Mouse (Mus musculus) lung, embryonic 14.5 days (tissue): ENCODE measurements around the gene Trpv3. TPM values are rescaled to one million over a fixed set of nuclear protein-coding genes. Genes with fewer than 3 reads are reported as not detected.

Experiments
- ATAC-seq: fragments of 200-750 bp; cut with Nextera tagmentation; 2 replicates; pipeline ENCODE4 v1.8.0; 2017; ENCODE audit warnings: mild to moderate bottlenecking, moderate TSS enrichment, moderate library complexity; ENCODE audit not compliant: insufficient read depth
- DNase-seq: peaks from one replicate; pipeline ENCODE4 v3.0.0-alpha.2; 2015
- H3K27ac ChIP-seq: fragments of 300-500 bp; sonication (generic); 2 replicates; pipeline ENCODE4 v1.5.1; 2014; ENCODE audit warnings: low read depth, mild to moderate bottlenecking, moderate library complexity
- H3K27me3 ChIP-seq: fragments of 300-500 bp; sonication (generic); 2 replicates; pipeline ENCODE4 v1.6.1; 2014; ENCODE audit warnings: low read length, control low read depth; ENCODE audit not compliant: insufficient read depth
- H3K36me3 ChIP-seq: fragments of 300-500 bp; sonication (generic); 2 replicates; pipeline ENCODE4 v1.6.1; 2014; ENCODE audit warnings: control low read depth; ENCODE audit not compliant: insufficient read depth
- H3K4me1 ChIP-seq: fragments of 300-500 bp; sonication (generic); 2 replicates; pipeline ENCODE4 v1.6.1; 2014; ENCODE audit warnings: antibody characterized with exemption, control low read depth; ENCODE audit not compliant: insufficient read depth
- H3K4me2 ChIP-seq: fragments of 300-500 bp; sonication (generic); 2 replicates; pipeline ENCODE4 v1.6.1; 2014; ENCODE audit warnings: mild to moderate bottlenecking
- H3K4me3 ChIP-seq: fragments of 300-500 bp; sonication (generic); 2 replicates; pipeline ENCODE4 v1.5.1; 2014; ENCODE audit warnings: low read depth, low read length
- H3K9ac ChIP-seq: fragments of 300-500 bp; sonication (generic); 2 replicates; pipeline ENCODE4 v1.6.1; 2014
- H3K9me3 ChIP-seq: fragments of 300-500 bp; sonication (generic); 2 replicates; pipeline ENCODE4 v1.6.1; 2016; ENCODE audit warnings: low read depth, low read length, control low read depth
- CTCF ChIP-seq: IDR thresholded peaks from 2 replicates; pipeline ENCODE4 v1.5.1; 2016; ENCODE audit warnings: antibody characterized with exemption, low read depth
- WGBS: fragments of 180-500 bp; shearing (Covaris S2); extraction: QIAGEN DNeasy Blood & Tissue Kit; methylation state at CpG from one replicate; pipeline ENCODE4 v1.1.7; 2014; 5-methylcytosine and 5-hydroxymethylcytosine counted together
- polyA plus RNA-seq: library from polyadenylated mRNA; unstranded; fragments of >200 nt; fragmentation: Nextera tagmentation; extraction: Ambion mirVana; gene quantifications from 2 replicates; pipeline ENCODE4 v1.2.1, GENCODE M21; 2014

The Trpv3 gene
- polyA plus RNA-seq, 1 experiment from 2014 or later, result 0.18 TPM

- H3K27me3 ChIP-seq, result no peaks in the 10 kb centered on the region
- H3K36me3 ChIP-seq, result no peaks in the 10 kb centered on the region
- no peak overlapping the region for H3K4me2 ChIP-seq
- no peak for ATAC-seq
- no peaks in the 10 kb centered on the region for H3K9me3 ChIP-seq
- DNase-seq, result peak; percentile 11
- no peak overlapping the region for H3K27ac ChIP-seq
- no peaks in the 10 kb centered on the region for H3K4me1 ChIP-seq
- no peak overlapping the region for H3K9ac ChIP-seq
- no peak for TF ChIP-seq CTCF
- no peak overlapping the region for H3K4me3 ChIP-seq
- 65% methylated on average over 9 of the region's 9 CpGs for WGBS
Measured at GRCm38 (mm10) chr11:73323906-73324830, 57.0 kb downstream of the Trpv3 start.

GRCm38 (mm10) chr11:73326485-73326886 lies 59.3 kb downstream of the Trpv3 start:
- Histone ChIP-seq H3K27ac (no peak overlapping the region), H3K4me3 (no peak overlapping the region), H3K36me3 (no peaks in the 10 kb centered on the region), H3K9ac (no peak overlapping the region), H3K4me2 (no peak overlapping the region), H3K27me3 (no peaks in the 10 kb centered on the region), H3K4me1 (no peaks in the 10 kb centered on the region), H3K9me3 (no peaks in the 10 kb centered on the region)
- no peak for TF ChIP-seq CTCF
- WGBS, result 34% methylated on average over 12 of the region's 12 CpGs
- DNase-seq (peak; percentile 21), ATAC-seq (no peak)

- TF ChIP-seq CTCF, result no peak
- Histone ChIP-seq H3K4me2 (no peak overlapping the region), H3K9me3 (no peaks in the 10 kb centered on the region), H3K36me3 (no peaks in the 10 kb centered on the region), H3K27ac (no peak overlapping the region), H3K4me1 (no peaks in the 10 kb centered on the region), H3K9ac (no peak overlapping the region), H3K27me3 (no peaks in the 10 kb centered on the region), H3K4me3 (no peak overlapping the region)
- ATAC-seq (peak; percentile 82), DNase-seq (peak; percentile 85)
- WGBS, result 42% methylated on average over 4 of the region's 4 CpGs
Measured at GRCm38 (mm10) chr11:73327361-73327760, 60.2 kb downstream of the Trpv3 start.

- TF ChIP-seq CTCF, result no peak
- no peak for DNase-seq
Measured at GRCm38 (mm10) chr11:73329442-73329841, 62.3 kb downstream of the Trpv3 start, which contains the start of the genes Aspa, Gm49340 and Spata22. TSS of gene Aspa (minus strand) at chr11:73329596. TSS of gene Gm49340 (plus strand) at chr11:73329741. TSS of gene Spata22 (plus strand) at chr11:73329741.

GRCm38 (mm10) chr11:73333357-73333756 lies 66.2 kb downstream of the Trpv3 start:
- Histone ChIP-seq H3K4me2 (no peak overlapping the region), H3K4me1 (no peaks in the 10 kb centered on the region), H3K27me3 (no peaks in the 10 kb centered on the region), H3K9ac (no peak overlapping the region), H3K36me3 (no peaks in the 10 kb centered on the region), H3K9me3 (no peaks in the 10 kb centered on the region), H3K27ac (no peak overlapping the region), H3K4me3 (no peak overlapping the region)
- ATAC-seq, result no peak
- no peak for TF ChIP-seq CTCF
- WGBS, result 66% methylated on average over 2 of the region's 2 CpGs
- DNase-seq, result no peak

More at GRCm38 (mm10) chr11:73329442-73329841, 62.3 kb downstream of the Trpv3 start, which contains the start of the genes Aspa, Gm49340 and Spata22:
- Histone ChIP-seq H3K9ac (no peak within 1 kb of the TSS), H3K9me3 (no peaks in the 10 kb centered on the region), H3K27ac (no peak within 1 kb of the TSS), H3K4me3 (no peak within 1 kb of the TSS), H3K27me3 (no peaks in the 10 kb centered on the region), H3K36me3 (no peaks in the 10 kb centered on the region), H3K4me2 (no peak within 1 kb of the TSS), H3K4me1 (no peaks in the 10 kb centered on the region)
- no peak for ATAC-seq
- 74% methylated on average over 27 of the region's 27 CpGs for WGBS

- WGBS, result 69% methylated on average over 4 of the region's 4 CpGs
Measured at GRCm38 (mm10) chr11:73336919-73337318, 69.7 kb downstream of the Trpv3 start.

More at GRCm38 (mm10) chr11:73336919-73337318, 69.7 kb downstream of the Trpv3 start:
- H3K36me3 ChIP-seq, result no peaks in the 10 kb centered on the region
- H3K27ac ChIP-seq, result no peak overlapping the region
- DNase-seq (no peak), ATAC-seq (no peak)
- H3K4me2 ChIP-seq, result no peak overlapping the region
- H3K9ac ChIP-seq, result no peak overlapping the region
- H3K27me3 ChIP-seq, result no peaks in the 10 kb centered on the region
- H3K4me3 ChIP-seq, result no peak overlapping the region
- no peak for TF ChIP-seq CTCF
- no peaks in the 10 kb centered on the region for H3K9me3 ChIP-seq
- no peaks in the 10 kb centered on the region for H3K4me1 ChIP-seq

Other genes starting within 250 kb of the Trpv3 start
- 3.2 and 3.5 TPM in 2 replicates for gene Camkk1, start 248.4 kb upstream of the Trpv3 start, polyA plus RNA-seq
- gene Ncbp3, start 219.6 kb upstream of the Trpv3 start, polyA plus RNA-seq, result 12.3 and 13.2 TPM in 2 replicates
- gene Itgae, start 176.8 kb upstream of the Trpv3 start, polyA plus RNA-seq, result 0.38 and 0.55 TPM in 2 replicates
- gene Haspin, start 129.1 kb upstream of the Trpv3 start, polyA plus RNA-seq, result 23.2 and 23.3 TPM in 2 replicates
- gene P2rx5, start 107.0 kb upstream of the Trpv3 start, polyA plus RNA-seq, result 0.15 and 0.21 TPM in 2 replicates
- gene Emc6, start 90.4 kb upstream of the Trpv3 start, polyA plus RNA-seq, result 118 and 135 TPM in 2 replicates
- 252 and 263 TPM in 2 replicates for gene Tax1bp3, start 90.3 kb upstream of the Trpv3 start, polyA plus RNA-seq
- gene Ctns, start 68.3 kb upstream of the Trpv3 start, polyA plus RNA-seq, result 11.4 and 12.7 TPM in 2 replicates
- 0.93 and 1.3 TPM in 2 replicates for gene Shpk, start 67.9 kb upstream of the Trpv3 start, polyA plus RNA-seq
- gene Trpv1, start 33.1 kb upstream of the Trpv3 start, polyA plus RNA-seq, result not detected in 2 replicates
- gene Aspa, start 62.2 kb downstream of the Trpv3 start, polyA plus RNA-seq, result 0.50 and 0.70 TPM in 2 replicates
- not detected in 2 replicates for gene Gm49340, start 62.4 kb downstream of the Trpv3 start, polyA plus RNA-seq
- gene Spata22, start 62.4 kb downstream of the Trpv3 start, polyA plus RNA-seq, result not detected in 2 replicates
- gene Olfr20, start 83.4 kb downstream of the Trpv3 start, polyA plus RNA-seq, result not detected in 2 replicates
- gene Olfr376, start 103.9 kb downstream of the Trpv3 start, polyA plus RNA-seq, result not detected in 2 replicates
- not detected in 2 replicates for gene Olfr1, start 132.2 kb downstream of the Trpv3 start, polyA plus RNA-seq
- gene Olfr378, start 161.1 kb downstream of the Trpv3 start, polyA plus RNA-seq, result not detected in 2 replicates
- gene Olfr380, start 190.1 kb downstream of the Trpv3 start, polyA plus RNA-seq, result not detected in 2 replicates
- gene Olfr381, start 224.2 kb downstream of the Trpv3 start, polyA plus RNA-seq, result not detected in 2 replicates
- not detected in 2 replicates for gene Olfr382, start 249.8 kb downstream of the Trpv3 start, polyA plus RNA-seq